14 mouse cellular contexts compared by ENCODE assay signal in genomic region chr13:37526102-37526501, GRCm38 (mm10).
"Had no signal": no experiment of that assay in that cellular context is flagged by ENCODE, and none has a peak within 500 bp of the region (broad histone marks: within the 10 kb centered on the region; RNA-seq: fewer than 3 reads in every experiment).

No protein-coding gene starts in this region.

- H3K36me3 ChIP-seq: kidney, embryonic 15.5 days; limb, embryonic 13.5 days; liver, embryonic 15.5 days; lung, embryonic 15.5 days; midbrain, embryonic 10.5 days; neural tube, embryonic 12.5 days had no signal

- ATAC-seq: inflammation-experienced regulatory T-cells, adult 6 months had no signal

- H3K27me3 ChIP-seq: kidney, embryonic 15.5 days; limb, embryonic 13.5 days; liver, embryonic 15.5 days; lung, embryonic 15.5 days; neural tube, embryonic 12.5 days had no signal

- H3K9ac ChIP-seq: kidney, embryonic 15.5 days; limb, embryonic 13.5 days; liver, embryonic 15.5 days; lung, embryonic 15.5 days; neural tube, embryonic 12.5 days had no signal

- H3K9me3 ChIP-seq: kidney, embryonic 15.5 days; limb, embryonic 13.5 days; liver, embryonic 15.5 days; lung, embryonic 15.5 days; midbrain, embryonic 10.5 days; neural tube, embryonic 12.5 days had no signal

- H3K4me2 ChIP-seq: kidney, embryonic 15.5 days; limb, embryonic 13.5 days; liver, embryonic 15.5 days; lung, embryonic 15.5 days; neural tube, embryonic 12.5 days had no signal

- DNase-seq: kidney, adult 18-20 months; kidney, postnatal 14 days; left cerebral cortex, postnatal 4 days; midbrain, embryonic 14.5 days; right cerebral cortex, postnatal 4 days; spleen, adult 18-20 months; thymus, postnatal 36 days had no signal

- H3K4me1 ChIP-seq: liver, embryonic 15.5 days; neural tube, embryonic 12.5 days had no signal

- H3K4me3 ChIP-seq: kidney, embryonic 15.5 days; limb, embryonic 13.5 days; liver, embryonic 15.5 days; lung, embryonic 15.5 days; midbrain, embryonic 10.5 days; neural tube, embryonic 12.5 days had no signal

- H3K27ac ChIP-seq: kidney, embryonic 15.5 days; limb, embryonic 13.5 days; liver, embryonic 15.5 days; lung, embryonic 15.5 days; midbrain, embryonic 10.5 days; neural tube, embryonic 12.5 days had no signal
